Comparison of ENCODE assay signal across 23 mouse cellular contexts in genomic region chr12:16058255-16058654, GRCm38 (mm10).
A peak's percentile ranks its signal among the peaks of the same experiment; 100 is the strongest.
DNase-seq lines count a peak whose midpoint lies in the region; ATAC-seq and TF ChIP-seq lines count a peak whose summit lies in the region.
"Had no signal": no experiment of that assay in that cellular context is flagged by ENCODE, and none has a peak within 500 bp of the region (broad histone marks: within the 10 kb centered on the region; RNA-seq: fewer than 3 reads in every experiment).

No protein-coding gene starts in this region.

- no peak overlapping the region for H3K27ac ChIP-seq in CH12.LX (ENCODE audit: insufficient read depth, low read depth)
- H3K27ac ChIP-seq in cerebellum, adult 2 months (ENCODE audit: insufficient read depth, low read length), result no peak overlapping the region
- H3K27ac ChIP-seq in forebrain, embryonic 16.5 days (ENCODE audit: low read length), result no peak overlapping the region
- H3K27ac ChIP-seq: embryonic facial prominence, embryonic 10.5 days; embryonic facial prominence, embryonic 12.5 days; forebrain, embryonic 13.5 days; forebrain, embryonic 15.5 days had no signal

- no peak overlapping the region for H3K4me2 ChIP-seq in CH12.LX (ENCODE audit: insufficient read depth, low read depth, poor library complexity, severe bottlenecking)
- H3K4me2 ChIP-seq in forebrain, embryonic 16.5 days (ENCODE audit: low read length), result no peak overlapping the region
- H3K4me2 ChIP-seq: embryonic facial prominence, embryonic 12.5 days; forebrain, embryonic 13.5 days; forebrain, embryonic 15.5 days had no signal

- no peak for TF ChIP-seq RAD21 in CH12.LX (IDR thresholded peaks at IDR 0.05; ENCODE audit: low read depth, low read length)

- peaks cover 0 to 26% of the 10 kb centered on the region in 2 experiments; a peak in 2 of 4 replicates for H3K4me1 ChIP-seq in CH12.LX (ENCODE audit: control insufficient read depth in 1 of 2, insufficient read depth in 2 of 2)
- H3K4me1 ChIP-seq in cerebellum, adult 2 months (ENCODE audit: control insufficient read depth, insufficient read depth, low read length), result no peaks in the 10 kb centered on the region
- no peaks in the 10 kb centered on the region for H3K4me1 ChIP-seq in forebrain, embryonic 16.5 days (replicated peaks; ENCODE audit: control insufficient read depth, insufficient read depth, low read length)
- H3K4me1 ChIP-seq: embryonic facial prominence, embryonic 12.5 days; forebrain, embryonic 13.5 days; forebrain, embryonic 15.5 days had no signal

- in situ Hi-C loops in CH12.LX (cut with MboI; ENCODE audit: low pct_ligation_motif_present, low pct_unique_long_range_greater_than_20kb, low sequenced_read_pairs), result no loop called here

- no peak for TF ChIP-seq EP300 in CH12.LX (IDR thresholded peaks at IDR 0.05; ENCODE audit: low read length)

- H3K4me3 ChIP-seq in CH12.LX (replicated peaks in 1 of 3; ENCODE audit: low read depth in 2 of 3, low read length in 2 of 3, poor library complexity in 1 of 3), result no peak overlapping the region
- no peak overlapping the region for H3K4me3 ChIP-seq in cerebellum, adult 2 months (replicated peaks; ENCODE audit: insufficient read depth, low read depth, low read length)
- H3K4me3 ChIP-seq in forebrain, embryonic 16.5 days (replicated peaks; ENCODE audit: low read length), result no peak overlapping the region
- H3K4me3 ChIP-seq: embryonic facial prominence, embryonic 10.5 days; embryonic facial prominence, embryonic 12.5 days; forebrain, embryonic 13.5 days; forebrain, embryonic 15.5 days had no signal

- dilution Hi-C loops in CH12.LX (cut with MboI; ENCODE audit: extremely low pct_ligation_motif_present, extremely low pct_unique_long_range_greater_than_20kb, low sequenced_read_pairs), result no loop called here

- no peaks in the 10 kb centered on the region for H3K27me3 ChIP-seq in CH12.LX (replicated peaks)
- no peaks in the 10 kb centered on the region; the same call in 1 of the 2 replicates for H3K27me3 ChIP-seq in cerebellum, adult 2 months (ENCODE audit: control insufficient read depth, insufficient read depth, low read length)
- no peaks in the 10 kb centered on the region for H3K27me3 ChIP-seq in forebrain, embryonic 16.5 days (replicated peaks; ENCODE audit: control insufficient read depth, insufficient read depth, low read length)
- H3K27me3 ChIP-seq: embryonic facial prominence, embryonic 12.5 days; forebrain, embryonic 13.5 days; forebrain, embryonic 15.5 days; Patski had no signal

- no peaks in the 10 kb centered on the region for H3K36me3 ChIP-seq in CH12.LX (replicated peaks in 1 of 2; ENCODE audit: control insufficient read depth in 1 of 2, insufficient read depth in 1 of 2, low read length in 1 of 2)
- no peaks in the 10 kb centered on the region for H3K36me3 ChIP-seq in forebrain, embryonic 16.5 days (ENCODE audit: control insufficient read depth, insufficient read depth)
- H3K36me3 ChIP-seq: embryonic facial prominence, embryonic 10.5 days; embryonic facial prominence, embryonic 12.5 days; forebrain, embryonic 15.5 days had no signal

- no peaks in the 10 kb centered on the region for H3K79me2 ChIP-seq in CH12.LX (replicated peaks; ENCODE audit: control insufficient read depth, extremely low read depth, insufficient read depth, poor library complexity, severe bottlenecking)

- TF ChIP-seq CTCF in CH12.LX (conservative IDR thresholded peaks at IDR 0.05 in 1 of 2, IDR thresholded peaks at IDR 0.05 in 1 of 2; ENCODE audit: low read depth in 2 of 2, low read length in 2 of 2), result no peak
- TF ChIP-seq CTCF in cerebellum, adult 2 months (IDR thresholded peaks at IDR 0.05; ENCODE audit: borderline replicate concordance, insufficient read depth, low read depth, low read length), result no peak

- H3K9ac ChIP-seq in CH12.LX (ENCODE audit: insufficient read depth, low read depth), result no peak overlapping the region
- no peak overlapping the region for H3K9ac ChIP-seq in forebrain, embryonic 16.5 days (replicated peaks; ENCODE audit: low read depth, low read length)
- H3K9ac ChIP-seq: embryonic facial prominence, embryonic 12.5 days; forebrain, embryonic 13.5 days; forebrain, embryonic 15.5 days had no signal

- no peaks in the 10 kb centered on the region for H3K9me3 ChIP-seq in CH12.LX (replicated peaks; ENCODE audit: low read length)
- no peaks in the 10 kb centered on the region for H3K9me3 ChIP-seq in forebrain, embryonic 16.5 days (ENCODE audit: control insufficient read depth, low read length)
- H3K9me3 ChIP-seq: embryonic facial prominence, embryonic 10.5 days; embryonic facial prominence, embryonic 12.5 days; forebrain, embryonic 13.5 days; forebrain, embryonic 15.5 days had no signal

- TF ChIP-seq POLR2A in CH12.LX (IDR thresholded peaks at IDR 0.05; ENCODE audit: low read depth, low read length), result no peak
- no peak for TF ChIP-seq POLR2A in cerebellum, adult 2 months (IDR thresholded peaks at IDR 0.05; ENCODE audit: borderline replicate concordance, insufficient read depth, low read length)

- DNase-seq in A20 (ENCODE audit: low read depth, low spot score), result peak; percentile 43
- peak; percentile 15 for DNase-seq in CH12.LX (ENCODE audit: extremely low read depth)
- no peak for DNase-seq in cerebellum, adult 2 months
- DNase-seq in urinary bladder, postnatal 25 days (ENCODE audit: low spot score), result no peak
- DNase-seq in cerebellum, adult 9-10 months, result no peak
- DNase-seq: adrenal gland, adult 8-10 months; adrenal gland, postnatal 14 days; adrenal gland, postnatal 36 days; B cell, adult 2 months; cerebellum, adult 11-12 months; cerebellum, adult 8-10 months; cerebellum, postnatal 10 days; cerebellum, postnatal 25 days had no signal

- peak; percentile 53; the same call in 1 of the 2 replicates for ATAC-seq in common myeloid progenitor, adult 5-6 weeks (replicated peaks; ENCODE audit: low read depth, poor library complexity, severe bottlenecking)
- peak; percentile 52 for ATAC-seq in megakaryocyte progenitor cell, adult 5-6 weeks (replicated peaks; ENCODE audit: poor library complexity)
- ATAC-seq in forebrain, embryonic 16.5 days, result no peak
- ATAC-seq: activated CD4-positive, CD25-positive, alpha-beta regulatory T cell, adult 4 months; CD4-positive, CD25-positive, alpha-beta regulatory T cell, adult 4 months; forebrain, embryonic 13.5 days; forebrain, embryonic 15.5 days; Patski had no signal

- 90% methylated on average over 3 of the region's 3 CpGs for WGBS in cerebellum, adult 2 months
- 89% methylated on average over 3 of the region's 3 CpGs for WGBS in forebrain, embryonic 16.5 days

TF ChIP-seq in CH12.LX, 34 proteins besides CTCF, POLR2A, EP300 and RAD21:
- TF ChIP-seq ZNF384 (IDR thresholded peaks at IDR 0.05; ENCODE audit: low read depth, low read length) (no peak), POLR2AphosphoS2 (IDR thresholded peaks at IDR 0.05; ENCODE audit: low read depth, low read length) (no peak), USF2 (conservative IDR thresholded peaks at IDR 0.05; ENCODE audit: low read depth, low read length) (no peak), ZC3H11A (IDR thresholded peaks at IDR 0.05; ENCODE audit: low read depth, low read length) (no peak), TBP (conservative IDR thresholded peaks at IDR 0.05; ENCODE audit: low read depth, low read length) (no peak), MYC (IDR thresholded peaks at IDR 0.05; ENCODE audit: low read depth, low read length) (no peak), CHD1 (IDR thresholded peaks at IDR 0.05; ENCODE audit: low read depth, low read length) (no peak), RCOR1 (conservative IDR thresholded peaks at IDR 0.05; ENCODE audit: low read depth, low read length) (no peak), BHLHE40 (IDR thresholded peaks at IDR 0.05; ENCODE audit: low read depth, low read length) (no peak), MAFK (IDR thresholded peaks at IDR 0.05; ENCODE audit: insufficient replicate concordance, low read length) (no peak), UBTF (IDR thresholded peaks at IDR 0.05; ENCODE audit: low read depth, low read length) (no peak), E2F4 (IDR thresholded peaks at IDR 0.05; ENCODE audit: insufficient replicate concordance, low read depth, low read length) (no peak), ELF1 (IDR thresholded peaks at IDR 0.05; ENCODE audit: low read depth, low read length) (no peak)

Comparison
In these comparisons a context has a peak if more than half of its experiments do, and no peak if none do; other contexts are left out.
1. DNase-seq: peak in A20 (single experiment) and CH12.LX (single experiment); none in cerebellum, adult 2 months (0 of 2), urinary bladder, postnatal 25 days (single experiment) and cerebellum, adult 9-10 months (single experiment).